Mouse (Mus musculus) stomach, embryonic 14.5 days (tissue): Measurements from ENCODE around the gene Rimkla. TPM values are rescaled to one million over a fixed set of nuclear protein-coding genes. Genes with fewer than 3 reads are reported as not detected.

Experiments
- ATAC-seq: fragments of 200-750 bp; cut with Nextera tagmentation; 2 replicates; pipeline ENCODE4 v1.8.0; 2017; ENCODE audit warnings: low read depth, moderate TSS enrichment; ENCODE audit not compliant: insufficient number of reproducible peaks, insufficient read depth, low FRiP score
- H3K27ac ChIP-seq: fragments of 300-500 bp; sonication (generic); 2 replicates; pipeline ENCODE4 v1.5.1; 2014; ENCODE audit warnings: mild to moderate bottlenecking, low read length, moderate library complexity, mixed read lengths
- H3K27me3 ChIP-seq: fragments of 300-500 bp; sonication (generic); 2 replicates; pipeline ENCODE4 v1.6.1; 2014; ENCODE audit warnings: low read length, control low read depth, mixed read lengths; ENCODE audit not compliant: control insufficient read depth, insufficient read depth
- H3K36me3 ChIP-seq: fragments of 300-500 bp; sonication (generic); 2 replicates; pipeline ENCODE4 v1.6.1; 2014; ENCODE audit warnings: mild to moderate bottlenecking, control low read depth, low read length, moderate library complexity, mixed read lengths; ENCODE audit not compliant: control insufficient read depth, insufficient read depth
- H3K4me1 ChIP-seq: fragments of 300-500 bp; sonication (generic); 2 replicates; pipeline ENCODE4 v1.6.1; 2014; ENCODE audit warnings: low read length, control low read depth, mixed read lengths; ENCODE audit not compliant: control insufficient read depth, insufficient read depth
- H3K4me2 ChIP-seq: fragments of 300-500 bp; sonication (generic); replicated peaks from 2 replicates; pipeline ENCODE4 v1.6.1; 2014; ENCODE audit warnings: low read depth, low read length, control low read depth
- H3K4me3 ChIP-seq: fragments of 300-500 bp; sonication (generic); 2 replicates; pipeline ENCODE4 v1.5.1; 2014; ENCODE audit warnings: low read depth, low read length, control low read depth
- H3K9ac ChIP-seq: fragments of 300-500 bp; sonication (generic); replicated peaks from 2 replicates; pipeline ENCODE4 v1.6.1; 2014; ENCODE audit warnings: low read depth, mild to moderate bottlenecking, control low read depth, low read length, moderate library complexity, mixed read lengths
- H3K9me3 ChIP-seq: fragments of 300-500 bp; sonication (generic); 2 replicates; pipeline ENCODE4 v1.6.1; 2016; ENCODE audit warnings: low read depth, low read length, control low read depth; ENCODE audit not compliant: control insufficient read depth
- WGBS: fragments of 180-500 bp; shearing (Covaris S2); extraction: QIAGEN DNeasy Blood & Tissue Kit; methylation state at CpG from one replicate; pipeline ENCODE4 v1.1.7; 2014; 5-methylcytosine and 5-hydroxymethylcytosine counted together
- polyA plus RNA-seq: library from polyadenylated mRNA; unstranded; fragments of >200 nt; fragmentation: Nextera tagmentation; extraction: Ambion mirVana; gene quantifications from 2 replicates; pipeline ENCODE4 v1.2.1, GENCODE M21; 2014

The Rimkla gene
- polyA plus RNA-seq, 1 experiment from 2014 or later, result 1.8 TPM

GRCm38 (mm10) chr4:119447261-119447660 is 45.2 kb downstream of the Rimkla start:
- Histone ChIP-seq H3K9ac (no peak overlapping the region), H3K4me3 (no peak overlapping the region), H3K9me3 (no peaks in the 10 kb centered on the region), H3K27me3 (no peaks in the 10 kb centered on the region), H3K36me3 (no peaks in the 10 kb centered on the region), H3K4me1 (no peaks in the 10 kb centered on the region), H3K27ac (no peak overlapping the region), H3K4me2 (no peak overlapping the region)
- no peak for ATAC-seq
- 87% methylated on average over 6 of the region's 6 CpGs for WGBS

- no peaks in the 10 kb centered on the region for H3K36me3 ChIP-seq
- H3K27me3 ChIP-seq, result no peaks in the 10 kb centered on the region
- WGBS, result 56% methylated on average over 6 of the region's 6 CpGs
- H3K9me3 ChIP-seq, result no peaks in the 10 kb centered on the region
- H3K4me3 ChIP-seq, result no peak overlapping the region
- H3K9ac ChIP-seq, result no peak overlapping the region
- H3K27ac ChIP-seq, result no peak overlapping the region
- no peak overlapping the region for H3K4me2 ChIP-seq
- ATAC-seq, result no peak
- H3K4me1 ChIP-seq, result no peaks in the 10 kb centered on the region
Observed at GRCm38 (mm10) chr4:119442539-119442938, 49.9 kb downstream of the Rimkla start.

GRCm38 (mm10) chr4:119441836-119442235 is 50.6 kb downstream of the Rimkla start:
- H3K9ac ChIP-seq, result no peak overlapping the region
- 89% methylated on average over 4 of the region's 4 CpGs for WGBS

GRCm38 (mm10) chr4:119437936-119438335 is 54.5 kb downstream of the Rimkla start:
- Histone ChIP-seq H3K4me3 (no peak overlapping the region), H3K36me3 (no peaks in the 10 kb centered on the region), H3K27ac (no peak overlapping the region), H3K27me3 (no peaks in the 10 kb centered on the region), H3K4me2 (no peak overlapping the region), H3K9ac (no peak overlapping the region), H3K4me1 (no peaks in the 10 kb centered on the region), H3K9me3 (no peaks in the 10 kb centered on the region)
- 87% methylated on average over 2 of the region's 2 CpGs for WGBS
- no peak for ATAC-seq

More at GRCm38 (mm10) chr4:119441836-119442235, 50.6 kb downstream of the Rimkla start:
- no peaks in the 10 kb centered on the region for H3K27me3 ChIP-seq
- H3K4me1 ChIP-seq, result no peaks in the 10 kb centered on the region
- H3K9me3 ChIP-seq, result no peaks in the 10 kb centered on the region
- no peak overlapping the region for H3K4me2 ChIP-seq
- H3K27ac ChIP-seq, result no peak overlapping the region
- H3K4me3 ChIP-seq, result no peak overlapping the region
- no peaks in the 10 kb centered on the region for H3K36me3 ChIP-seq
- ATAC-seq, result no peak

GRCm38 (mm10) chr4:119430678-119431077 is 61.8 kb downstream of the Rimkla start:
- Histone ChIP-seq H3K4me3 (no peak overlapping the region), H3K4me2 (no peak overlapping the region), H3K4me1 (no peaks in the 10 kb centered on the region), H3K27ac (no peak overlapping the region), H3K36me3 (no peaks in the 10 kb centered on the region), H3K9me3 (no peaks in the 10 kb centered on the region), H3K27me3 (no peaks in the 10 kb centered on the region), H3K9ac (no peak overlapping the region)
- no peak for ATAC-seq
- WGBS, result 23% methylated on average over 5 of the region's 5 CpGs

- Histone ChIP-seq H3K9ac (no peak overlapping the region), H3K27me3 (no peaks in the 10 kb centered on the region), H3K4me1 (no peaks in the 10 kb centered on the region), H3K9me3 (no peaks in the 10 kb centered on the region), H3K4me2 (no peak overlapping the region), H3K4me3 (no peak overlapping the region), H3K36me3 (no peaks in the 10 kb centered on the region), H3K27ac (no peak overlapping the region)
- WGBS, result 53% methylated on average over 2 of the region's 2 CpGs
- no peak for ATAC-seq
Observed at GRCm38 (mm10) chr4:119427680-119428079, 64.7 kb downstream of the Rimkla start.

GRCm38 (mm10) chr4:119425601-119426000 is 66.8 kb downstream of the Rimkla start:
- H3K36me3 ChIP-seq, result no peaks in the 10 kb centered on the region
- no peak overlapping the region for H3K9ac ChIP-seq
- no peak for ATAC-seq
- no peak overlapping the region for H3K4me2 ChIP-seq
- peaks cover 6% of the 10 kb centered on the region; the same call in 1 of the 2 replicates for H3K4me1 ChIP-seq
- WGBS, result 23% methylated on average over 2 of the region's 2 CpGs
- H3K4me3 ChIP-seq, result no peak overlapping the region
- H3K27ac ChIP-seq, result no peak overlapping the region
- H3K9me3 ChIP-seq, result no peaks in the 10 kb centered on the region
- no peaks in the 10 kb centered on the region for H3K27me3 ChIP-seq

- no peak overlapping the region for H3K4me2 ChIP-seq
- ATAC-seq, result no peak
- no peak overlapping the region for H3K4me3 ChIP-seq
- H3K4me1 ChIP-seq, result peaks cover 6% of the 10 kb centered on the region; the same call in 1 of the 2 replicates
- H3K9me3 ChIP-seq, result no peaks in the 10 kb centered on the region
- no peak overlapping the region for H3K27ac ChIP-seq
- no peaks in the 10 kb centered on the region for H3K36me3 ChIP-seq
- 81% methylated on average over 2 of the region's 2 CpGs for whole genome bisulfite sequencing
- no peaks in the 10 kb centered on the region for H3K27me3 ChIP-seq
- H3K9ac ChIP-seq, result no peak overlapping the region
Observed at GRCm38 (mm10) chr4:119425077-119425476, 67.4 kb downstream of the Rimkla start.

GRCm38 (mm10) chr4:119422294-119422964 is 70.0 kb downstream of the Rimkla start, which contains the start of the genes Ppcs and Zmynd12:
Gene Ppcs, minus strand, starts transcription at chr4:119422420.
Gene Zmynd12, plus strand, starts transcription at chr4:119422814.
- Histone ChIP-seq H3K9me3 (no peaks in the 10 kb centered on the region), H3K4me1 (peaks cover 6% of the 10 kb centered on the region; the same call in 1 of the 2 replicates), H3K36me3 (no peaks in the 10 kb centered on the region), H3K4me2 (peak within 1 kb of the TSS; percentile 91), H3K9ac (peak within 1 kb of the TSS; percentile 70), H3K4me3 (peak within 1 kb of the TSS; percentile 69), H3K27me3 (no peaks in the 10 kb centered on the region), H3K27ac (peak within 1 kb of the TSS; percentile 84)
- peak; percentile 94 for ATAC-seq
- under 1% methylated on average over 52 of the region's 52 CpGs for WGBS
